In the genomic region with DNA sequence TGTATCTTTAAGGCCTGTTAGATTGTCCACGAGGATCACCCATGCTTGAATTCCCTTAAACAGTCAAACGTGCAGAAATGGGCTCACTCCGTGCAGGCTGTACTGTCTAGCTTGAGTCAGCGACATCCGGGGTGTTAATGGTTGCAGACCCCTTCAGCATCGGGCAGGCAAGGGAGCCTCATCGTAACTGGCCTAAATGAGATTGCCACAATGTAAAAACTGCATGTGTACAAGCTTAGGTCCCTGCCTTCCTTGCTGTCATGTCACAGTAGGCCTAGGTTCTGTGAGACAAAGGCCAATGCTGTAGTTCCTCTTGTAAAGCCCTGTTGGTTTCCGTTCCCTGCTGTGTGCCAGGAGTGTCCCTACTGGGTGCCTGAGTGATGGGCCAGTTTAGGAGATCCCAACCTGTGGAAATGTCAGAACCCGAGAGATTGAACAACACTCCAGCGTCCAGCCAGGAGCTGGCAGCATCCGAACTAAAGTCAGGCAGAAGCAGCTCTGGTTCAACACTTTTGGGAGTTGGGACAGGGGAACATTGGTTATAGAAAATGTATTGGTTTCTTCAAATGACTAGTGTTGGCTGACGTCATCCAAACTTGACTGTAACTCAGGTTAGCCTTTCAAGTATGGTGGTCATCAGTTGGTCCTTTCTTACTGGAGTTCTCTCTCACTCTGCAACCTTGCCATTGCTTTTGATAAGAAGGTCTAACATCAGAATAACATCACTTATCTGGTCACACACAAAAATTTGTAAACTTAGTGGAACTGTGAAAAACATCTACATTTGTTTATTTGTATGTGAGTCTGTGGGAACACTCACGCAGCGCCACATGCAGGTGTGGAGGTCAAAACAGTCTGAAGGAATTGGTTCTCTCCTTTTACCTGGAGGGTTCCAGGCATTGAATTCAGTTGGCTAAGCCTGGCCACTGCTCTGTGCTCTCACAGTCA, we compare ENCODE assay signal across 7 mouse cellular contexts. TPM values are rescaled to one million over a fixed set of nuclear protein-coding genes. Genes with fewer than 3 reads are reported as not detected.
DNase-seq lines count a peak whose midpoint lies in the region; ATAC-seq and TF ChIP-seq lines count a peak whose summit lies in the region.

No protein-coding gene starts in this region.

- no peaks in the 10 kb centered on the region for H3K9me3 ChIP-seq in heart, postnatal 0 days (replicated peaks; ENCODE audit: control insufficient read depth, low read length)
- H3K9me3 ChIP-seq in liver, embryonic 12.5 days (replicated peaks), result no peaks in the 10 kb centered on the region

- peak overlapping the region; percentile 98 for H3K27ac ChIP-seq in heart, postnatal 0 days (ENCODE audit: low read depth)
- H3K27ac ChIP-seq in liver, embryonic 12.5 days, result peak overlapping the region; percentile 97

- H3K27me3 ChIP-seq in heart, postnatal 0 days (ENCODE audit: control insufficient read depth, insufficient read depth, low read length), result no peaks in the 10 kb centered on the region
- no peaks in the 10 kb centered on the region for H3K27me3 ChIP-seq in liver, embryonic 12.5 days (replicated peaks)

- no peaks in the 10 kb centered on the region for H3K36me3 ChIP-seq in heart, postnatal 0 days (replicated peaks; ENCODE audit: control insufficient read depth, insufficient read depth, low read length)
- H3K36me3 ChIP-seq in liver, embryonic 12.5 days, result peaks cover 43% of the 10 kb centered on the region

- no peak for TF ChIP-seq CTCF in heart, postnatal 0 days (IDR thresholded peaks at IDR 0.05; ENCODE audit: low read depth)

- peak overlapping the region; percentile 69 for H3K4me3 ChIP-seq in heart, postnatal 0 days (ENCODE audit: low read depth, low read length)
- peak overlapping the region; percentile 76 for H3K4me3 ChIP-seq in liver, embryonic 12.5 days

- DNase-seq in thymus, postnatal 14 days, result peak; percentile 47
- no peak for DNase-seq in thymus, postnatal 0 days (ENCODE audit: low spot score)
- DNase-seq in embryo, embryonic 10.5 days (ENCODE audit: low spot score), result peak; percentile 58
- DNase-seq in heart, postnatal 0 days (ENCODE audit: low spot score), result no peak
- DNase-seq in MN1 (ENCODE audit: low spot score), result no peak

- peak; percentile 7; the same call in 1 of the 2 replicates for ATAC-seq in heart, postnatal 0 days (ENCODE audit: insufficient read depth, low read depth)
- ATAC-seq in liver, embryonic 12.5 days, result peak; percentile 13
- peak; percentile 52 for ATAC-seq in monocyte, adult 5-6 weeks (replicated peaks; ENCODE audit: insufficient number of reproducible peaks, low FRiP score, low TSS enrichment, poor library complexity, severe bottlenecking)

- peak overlapping the region; percentile 70 for H3K4me2 ChIP-seq in heart, postnatal 0 days (ENCODE audit: low read depth, low read length)
- H3K4me2 ChIP-seq in liver, embryonic 12.5 days, result peak overlapping the region; percentile 83

- peak overlapping the region; percentile 79 for H3K9ac ChIP-seq in heart, postnatal 0 days (replicated peaks; ENCODE audit: low read depth, low read length)
- H3K9ac ChIP-seq in liver, embryonic 12.5 days, result peak overlapping the region; percentile 96

- WGBS in heart, postnatal 0 days, result 23% methylated on average over 14 of the region's 14 CpGs
- WGBS in liver, embryonic 12.5 days (ENCODE audit: insufficient replicate concordance), result 23% methylated on average over 14 of the region's 14 CpGs

- peaks cover 16% of the 10 kb centered on the region for H3K4me1 ChIP-seq in heart, postnatal 0 days (ENCODE audit: control insufficient read depth, insufficient read depth)
- H3K4me1 ChIP-seq in liver, embryonic 12.5 days, result peaks cover 45% of the 10 kb centered on the region

- TF ChIP-seq EP300 in heart, postnatal 0 days (IDR thresholded peaks at IDR 0.05; ENCODE audit: low read depth), result no peak

RNA-seq across cellular contexts. Expression of a gene that starts 1.1 kb away (rescaled TPM):
- 20.5 and 22.9 TPM in 2 replicates for polyA plus RNA-seq in thymus, postnatal 0 days (2015; fragmentation: Nextera tagmentation; extraction: Ambion mirVana)
- total RNA-seq in heart, postnatal 0 days (2014; rRNA removed; ENCODE audit: low replicate concordance), result 23.1 and 26.1 TPM in 2 replicates
- polyA plus RNA-seq in heart, postnatal 0 days (2015; fragmentation: Nextera tagmentation; extraction: Ambion mirVana), result 8.4 and 9.5 TPM in 2 replicates
- 18.7 and 20.2 TPM in 2 replicates for polyA plus RNA-seq in liver, embryonic 12.5 days (2016; fragmentation: Nextera tagmentation; extraction: Ambion mirVana)
- 8.3 to 18.3 TPM (median 11.6 TPM) in 3 replicates for total RNA-seq in monocyte, adult 5-6 weeks (2017)

RNA-seq across cellular contexts. Expression of a gene that starts 3.4 kb away (rescaled TPM):
- polyA plus RNA-seq in thymus, postnatal 0 days (2015; fragmentation: Nextera tagmentation; extraction: Ambion mirVana), result 2,823 and 2,911 TPM in 2 replicates
- total RNA-seq in heart, postnatal 0 days (2014; rRNA removed; ENCODE audit: low replicate concordance), result 365 and 410 TPM in 2 replicates
- polyA plus RNA-seq in heart, postnatal 0 days (2015; fragmentation: Nextera tagmentation; extraction: Ambion mirVana), result 518 and 561 TPM in 2 replicates
- polyA plus RNA-seq in liver, embryonic 12.5 days (2016; fragmentation: Nextera tagmentation; extraction: Ambion mirVana), result 816 and 835 TPM in 2 replicates
- 1,370 to 2,118 TPM (median 2,068 TPM) in 3 replicates for total RNA-seq in monocyte, adult 5-6 weeks (2017)

RNA-seq across cellular contexts. Expression of a gene that starts 18.7 kb away (rescaled TPM):
- 182 and 188 TPM in 2 replicates for polyA plus RNA-seq in thymus, postnatal 0 days (2015; fragmentation: Nextera tagmentation; extraction: Ambion mirVana)
- total RNA-seq in heart, postnatal 0 days (2014; rRNA removed; ENCODE audit: low replicate concordance), result 90.4 and 98.3 TPM in 2 replicates
- polyA plus RNA-seq in heart, postnatal 0 days (2015; fragmentation: Nextera tagmentation; extraction: Ambion mirVana), result 86.3 and 88.4 TPM in 2 replicates
- polyA plus RNA-seq in liver, embryonic 12.5 days (2016; fragmentation: Nextera tagmentation; extraction: Ambion mirVana), result 187 and 200 TPM in 2 replicates
- 3.6 to 6.4 TPM (median 5.8 TPM) in 3 replicates for total RNA-seq in monocyte, adult 5-6 weeks (2017)

RNA-seq across cellular contexts. Expression of a gene that starts 46.6 kb away (rescaled TPM):
- 32.4 and 34.7 TPM in 2 replicates for polyA plus RNA-seq in thymus, postnatal 0 days (2015; fragmentation: Nextera tagmentation; extraction: Ambion mirVana)
- 0.27 and 2.7 TPM in 2 replicates for total RNA-seq in heart, postnatal 0 days (2014; rRNA removed; ENCODE audit: low replicate concordance)
- polyA plus RNA-seq in heart, postnatal 0 days (2015; fragmentation: Nextera tagmentation; extraction: Ambion mirVana), result 0.42 and 0.47 TPM in 2 replicates
- polyA plus RNA-seq in liver, embryonic 12.5 days (2016; fragmentation: Nextera tagmentation; extraction: Ambion mirVana), result 48.9 and 50.1 TPM in 2 replicates
- total RNA-seq in monocyte, adult 5-6 weeks (2017), result 27.7 to 53.1 TPM (median 29.1 TPM) in 3 replicates

RNA-seq across cellular contexts. Expression of a gene that starts 55.6 kb away (rescaled TPM):
- polyA plus RNA-seq in thymus, postnatal 0 days (2015; fragmentation: Nextera tagmentation; extraction: Ambion mirVana), result 75.1 and 97.4 TPM in 2 replicates
- 113 and 120 TPM in 2 replicates for total RNA-seq in heart, postnatal 0 days (2014; rRNA removed; ENCODE audit: low replicate concordance)
- 106 and 117 TPM in 2 replicates for polyA plus RNA-seq in heart, postnatal 0 days (2015; fragmentation: Nextera tagmentation; extraction: Ambion mirVana)
- polyA plus RNA-seq in liver, embryonic 12.5 days (2016; fragmentation: Nextera tagmentation; extraction: Ambion mirVana), result 76.4 and 77.8 TPM in 2 replicates
- 59.0 to 73.8 TPM (median 62.7 TPM) in 3 replicates for total RNA-seq in monocyte, adult 5-6 weeks (2017)

Comparison
In these comparisons a context has a peak if more than half of its experiments do, and no peak if none do; other contexts are left out.
1. DNase-seq: peak in thymus, postnatal 14 days (single experiment) and embryo, embryonic 10.5 days (single experiment); none in thymus, postnatal 0 days (single experiment), heart, postnatal 0 days (single experiment) and MN1 (single experiment).
2. Peak in every context shown above with its lines, with median percentiles within 50 percentile points of each other: ATAC-seq.